Comparison of ENCODE assay signal across 8 mouse cellular contexts in the genomic region with DNA sequence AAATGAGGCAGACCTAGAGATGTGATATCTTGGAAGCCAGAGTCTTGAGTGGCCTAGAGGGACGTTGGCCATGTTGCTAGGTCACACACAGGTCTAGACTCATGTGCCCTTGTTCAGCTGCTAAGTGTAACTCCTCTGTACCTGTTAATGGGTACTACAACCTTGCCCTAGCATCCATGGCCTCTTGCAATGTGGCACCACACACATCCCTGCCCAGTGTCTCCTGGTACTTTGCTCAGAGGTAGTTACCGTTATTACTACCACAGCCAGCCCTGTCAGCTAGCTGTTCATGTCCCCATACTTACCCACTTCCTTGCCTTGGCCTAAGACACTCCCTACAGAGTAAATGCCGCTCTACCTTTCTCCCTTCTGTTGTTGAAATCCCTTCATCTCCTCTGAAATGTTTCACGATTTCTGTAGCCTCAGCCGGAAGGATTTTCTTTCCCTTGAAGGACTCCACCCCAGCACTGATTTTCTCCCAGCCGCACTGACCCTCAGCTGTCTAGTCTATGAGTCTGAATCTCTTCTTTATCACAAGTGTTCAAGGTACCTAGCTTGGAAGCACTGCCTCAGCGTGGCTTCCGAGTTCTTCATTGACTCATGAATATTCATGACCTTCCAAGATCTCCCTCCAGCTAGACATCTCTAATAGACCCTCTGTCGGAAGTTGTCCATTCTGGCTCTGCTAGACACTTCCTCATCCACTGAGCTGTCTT. TPM values are rescaled to one million over a fixed set of nuclear protein-coding genes. Genes with fewer than 3 reads are reported as not detected.
DNase-seq lines count a peak whose midpoint lies in the region; ATAC-seq lines count a peak whose summit lies in the region.

No protein-coding gene starts in this region.

- WGBS in heart, embryonic 14.5 days, result 60% methylated on average over 9 of the region's 9 CpGs
- WGBS in lung, embryonic 15.5 days, result 66% methylated on average over 9 of the region's 9 CpGs
- WGBS in embryonic facial prominence, embryonic 10.5 days, result 54% methylated on average over 9 of the region's 9 CpGs

- no peaks in the 10 kb centered on the region for H3K36me3 ChIP-seq in heart, embryonic 14.5 days (ENCODE audit: control insufficient read depth, insufficient read depth, low read length)
- H3K36me3 ChIP-seq in lung, embryonic 15.5 days, result no peaks in the 10 kb centered on the region
- H3K36me3 ChIP-seq in embryonic facial prominence, embryonic 10.5 days (replicated peaks), result no peaks in the 10 kb centered on the region

- intact Hi-C loops in heart, postnatal 25 days (cut with DNase I), result no loop called here

- no peak overlapping the region for H3K9ac ChIP-seq in heart, embryonic 14.5 days (ENCODE audit: low read length)
- H3K9ac ChIP-seq in lung, embryonic 15.5 days, result no peak overlapping the region

- no peak for ATAC-seq in heart, embryonic 14.5 days (ENCODE audit: insufficient number of reproducible peaks, insufficient read depth, low FRiP score, low read depth)
- ATAC-seq in lung, embryonic 15.5 days (ENCODE audit: borderline replicate concordance, extremely low read depth, low FRiP score, low TSS enrichment), result no peak
- ATAC-seq in megakaryocyte progenitor cell, adult 5-6 weeks (replicated peaks; ENCODE audit: poor library complexity), result 0 out of 2 replicates have a peak, but pooled peaks have one; percentile 9

- H3K4me2 ChIP-seq in heart, embryonic 14.5 days (ENCODE audit: low read length), result no peak overlapping the region
- H3K4me2 ChIP-seq in lung, embryonic 15.5 days, result peak overlapping the region; percentile 86

- H3K4me3 ChIP-seq in heart, embryonic 14.5 days (ENCODE audit: control insufficient read depth in 1 of 2, insufficient read depth in 1 of 2, low read depth in 1 of 2, low read length in 2 of 2), result no peak overlapping the region
- no peak overlapping the region for H3K4me3 ChIP-seq in lung, embryonic 15.5 days
- H3K4me3 ChIP-seq in embryonic facial prominence, embryonic 10.5 days, result peak overlapping the region; percentile 92; the same call in 1 of the 2 replicates

- peaks cover 33 to 52% of the 10 kb centered on the region in 2 experiments for H3K4me1 ChIP-seq in heart, embryonic 14.5 days (ENCODE audit: control insufficient read depth in 2 of 2, insufficient read depth in 2 of 2, low read length in 2 of 2)
- peaks cover 65% of the 10 kb centered on the region for H3K4me1 ChIP-seq in lung, embryonic 15.5 days
- H3K4me1 ChIP-seq in embryonic facial prominence, embryonic 10.5 days, result peaks cover 66% of the 10 kb centered on the region

- H3K27me3 ChIP-seq in heart, embryonic 14.5 days (ENCODE audit: control insufficient read depth, insufficient read depth, low read length), result no peaks in the 10 kb centered on the region
- no peaks in the 10 kb centered on the region for H3K27me3 ChIP-seq in lung, embryonic 15.5 days
- H3K27me3 ChIP-seq in embryonic facial prominence, embryonic 10.5 days (replicated peaks; ENCODE audit: low read depth, poor library complexity, severe bottlenecking), result peaks cover 9% of the 10 kb centered on the region

- no peak for DNase-seq in heart, postnatal 25 days (ENCODE audit: low spot score)
- DNase-seq in lung, postnatal 25 days (ENCODE audit: low spot score), result no peak
- DNase-seq in embryonic facial prominence, embryonic 10.5 days (ENCODE audit: low spot score), result no peak
- DNase-seq in embryo, embryonic 10.5 days (ENCODE audit: low spot score), result no peak
- no peak for DNase-seq in layer of hippocampus, adult 8-10 months (ENCODE audit: low spot score in 2 of 2)

- peak overlapping the region; percentile 90 to 93 for H3K27ac ChIP-seq in heart, embryonic 14.5 days (replicated peaks in 1 of 2; ENCODE audit: control insufficient read depth in 1 of 2, insufficient read depth in 1 of 2, low read depth in 2 of 2, low read length in 2 of 2)
- peak overlapping the region; percentile 98 for H3K27ac ChIP-seq in lung, embryonic 15.5 days
- H3K27ac ChIP-seq in embryonic facial prominence, embryonic 10.5 days (replicated peaks), result peak overlapping the region; percentile 100; the same call in 1 of the 2 replicates

- no peaks in the 10 kb centered on the region for H3K9me3 ChIP-seq in heart, embryonic 14.5 days (ENCODE audit: control insufficient read depth, low read length)
- H3K9me3 ChIP-seq in lung, embryonic 15.5 days, result no peaks in the 10 kb centered on the region
- no peaks in the 10 kb centered on the region for H3K9me3 ChIP-seq in embryonic facial prominence, embryonic 10.5 days

RNA-seq across cellular contexts. Expression of gene Hdac7, which starts 11.4 kb away (rescaled TPM):
- polyA plus RNA-seq in heart, embryonic 14.5 days (2014; fragmentation: Nextera tagmentation; extraction: Ambion mirVana), result 25.7 and 26.7 TPM in 2 replicates
- total RNA-seq in heart, postnatal 25 days (2021), result 10 to 100 TPM; 30.3 to 33.0 TPM
- 40.6 and 44.7 TPM in 2 replicates for polyA plus RNA-seq in lung, embryonic 15.5 days (2015; fragmentation: Nextera tagmentation; extraction: Ambion mirVana)
- 26.6 and 30.2 TPM in 2 replicates for polyA plus RNA-seq in embryonic facial prominence, embryonic 10.5 days (2016; fragmentation: Nextera tagmentation; extraction: Ambion mirVana)
- total RNA-seq in megakaryocyte progenitor cell, adult 5-6 weeks (2015), result 22.1 and 29.2 TPM in 2 replicates
- 12.6 and 14.0 TPM in 2 replicates for total RNA-seq in megakaryocyte progenitor cell, adult 5-6 weeks (2017)
- 10 to 100 TPM; 28.0 to 41.5 (median 34.1) TPM for total RNA-seq in layer of hippocampus, adult 8-10 months (2022)

RNA-seq across cellular contexts. Expression of gene Slc48a1, which starts 54.6 kb away (rescaled TPM):
- 67.1 and 69.6 TPM in 2 replicates for polyA plus RNA-seq in heart, embryonic 14.5 days (2014; fragmentation: Nextera tagmentation; extraction: Ambion mirVana)
- 10 to 100 TPM; 76.5 to 83.0 TPM for total RNA-seq in heart, postnatal 25 days (2021)
- polyA plus RNA-seq in lung, embryonic 15.5 days (2015; fragmentation: Nextera tagmentation; extraction: Ambion mirVana), result 38.7 and 42.2 TPM in 2 replicates
- 17.8 and 18.9 TPM in 2 replicates for polyA plus RNA-seq in embryonic facial prominence, embryonic 10.5 days (2016; fragmentation: Nextera tagmentation; extraction: Ambion mirVana)
- 83.0 and 94.4 TPM in 2 replicates for total RNA-seq in megakaryocyte progenitor cell, adult 5-6 weeks (2015)
- 62.7 and 70.0 TPM in 2 replicates for total RNA-seq in megakaryocyte progenitor cell, adult 5-6 weeks (2017)
- 100 to 1,000 TPM; 131 to 151 (median 146) TPM for total RNA-seq in layer of hippocampus, adult 8-10 months (2022)
